Comparison of ENCODE assay signal across 13 mouse cellular contexts in genomic region chr7:82785335-82785934, GRCm38 (mm10).
DNase-seq lines count a peak whose midpoint lies in the region; ATAC-seq and TF ChIP-seq lines count a peak whose summit lies in the region.
"Had no signal": no experiment of that assay in that cellular context is flagged by ENCODE, and none has a peak within 500 bp of the region (broad histone marks: within the 10 kb centered on the region; RNA-seq: fewer than 3 reads in every experiment).

No protein-coding gene starts in this region.

- 0 out of 2 replicates have a peak overlapping the region, but pooled peaks have one; percentile 6 for H3K27ac ChIP-seq in heart, embryonic 15.5 days
- H3K27ac ChIP-seq in neural tube, embryonic 15.5 days (replicated peaks) = 0 out of 2 replicates have a peak overlapping the region, but pooled peaks have one; percentile 2
- H3K27ac ChIP-seq: embryonic facial prominence, embryonic 10.5 days; gastrocnemius, adult 2 months had no signal

- DNase-seq in heart, adult 9 months (ENCODE audit: low spot score in 2 of 2) = no peak
- DNase-seq in lung, postnatal 36 days = peak; percentile 6
- DNase-seq in lung, adult 2 months = no peak
- DNase-seq in brain, embryonic 14.5 days (ENCODE audit: low read depth) = peak; percentile 15
- no peak for DNase-seq in left cerebral cortex, postnatal 36 days (ENCODE audit: low spot score in 2 of 2)
- DNase-seq: heart, postnatal 4 days; thymus, adult 18-20 months had no signal

- no peak for TF ChIP-seq CTCF in lung, adult 2 months (IDR thresholded peaks at IDR 0.05; ENCODE audit: insufficient read depth, low read length)
- no peak for TF ChIP-seq CTCF in brain, embryonic 14.5 days (IDR thresholded peaks at IDR 0.05; ENCODE audit: borderline replicate concordance, extremely low read depth, insufficient read depth, insufficient read length)

- H3K27me3 ChIP-seq in heart, embryonic 15.5 days = no peaks in the 10 kb centered on the region
- H3K27me3 ChIP-seq in neural tube, embryonic 15.5 days (replicated peaks) = no peaks in the 10 kb centered on the region

- intact Hi-C loops in left cerebral cortex, postnatal 36 days (cut with DNase I) = no loop called here

- no peak for ATAC-seq in heart, embryonic 15.5 days (replicated peaks; ENCODE audit: insufficient number of reproducible peaks, insufficient read depth, low FRiP score, low read depth)
- ATAC-seq in neural tube, embryonic 15.5 days (ENCODE audit: low FRiP score) = no peak
- no peak for ATAC-seq in inflammation-experienced regulatory T-cells, adult 6 months

- TF ChIP-seq POLR2A in lung, adult 2 months (IDR thresholded peaks at IDR 0.05; ENCODE audit: borderline replicate concordance, extremely low read depth, low read depth, low read length) = no peak
- no peak for TF ChIP-seq POLR2A in brain, embryonic 14.5 days (IDR thresholded peaks at IDR 0.05; ENCODE audit: borderline replicate concordance, extremely low read depth, insufficient read depth, insufficient read length, poor library complexity, severe bottlenecking)

- no peaks in the 10 kb centered on the region for H3K36me3 ChIP-seq in heart, embryonic 15.5 days
- H3K36me3 ChIP-seq in neural tube, embryonic 15.5 days = no peaks in the 10 kb centered on the region
- H3K36me3 ChIP-seq: embryonic facial prominence, embryonic 10.5 days had no signal

- 66% methylated on average over 6 of the region's 6 CpGs for WGBS in heart, embryonic 15.5 days
- WGBS in lung, adult 2 months = 62% methylated on average over 6 of the region's 6 CpGs
- WGBS in neural tube, embryonic 15.5 days = 54% methylated on average over 6 of the region's 6 CpGs

- no peak overlapping the region for H3K9ac ChIP-seq in heart, embryonic 15.5 days
- H3K9ac ChIP-seq in neural tube, embryonic 15.5 days (replicated peaks) = no peak overlapping the region

- no peaks in the 10 kb centered on the region for H3K9me3 ChIP-seq in heart, embryonic 15.5 days (replicated peaks)
- H3K9me3 ChIP-seq in neural tube, embryonic 15.5 days (replicated peaks) = no peaks in the 10 kb centered on the region
- H3K9me3 ChIP-seq: embryonic facial prominence, embryonic 10.5 days had no signal

- peaks cover 3% of the 10 kb centered on the region for H3K4me1 ChIP-seq in heart, embryonic 15.5 days (replicated peaks)
- H3K4me1 ChIP-seq in lung, adult 2 months (ENCODE audit: control insufficient read depth, insufficient read depth, low read length) = 0 out of 2 replicates have a peak, but pooled peaks cover 3% of the 10 kb centered on the region
- 0 out of 2 replicates have a peak, but pooled peaks cover 3% of the 10 kb centered on the region for H3K4me1 ChIP-seq in neural tube, embryonic 15.5 days

- H3K4me3 ChIP-seq in heart, embryonic 15.5 days = no peak overlapping the region
- H3K4me3 ChIP-seq in lung, adult 2 months (replicated peaks; ENCODE audit: extremely low read depth, low read depth, low read length) = no peak overlapping the region
- no peak overlapping the region for H3K4me3 ChIP-seq in neural tube, embryonic 15.5 days (replicated peaks)
- H3K4me3 ChIP-seq: embryonic facial prominence, embryonic 10.5 days; gastrocnemius, adult 2 months had no signal

- no peak overlapping the region for H3K4me2 ChIP-seq in heart, embryonic 15.5 days
- no peak overlapping the region for H3K4me2 ChIP-seq in neural tube, embryonic 15.5 days
- H3K4me2 ChIP-seq: heart, embryonic 11.5 days had no signal

Comparison
In these comparisons a context has a peak if more than half of its experiments do, and no peak if none do; other contexts are left out.
1. DNase-seq: peak in lung, postnatal 36 days (single experiment) and brain, embryonic 14.5 days (single experiment); none in heart, adult 9 months (0 of 2), lung, adult 2 months (single experiment) and left cerebral cortex, postnatal 36 days (0 of 2).